ENCODE assay signal across 15 mouse cellular contexts in the genomic region with DNA sequence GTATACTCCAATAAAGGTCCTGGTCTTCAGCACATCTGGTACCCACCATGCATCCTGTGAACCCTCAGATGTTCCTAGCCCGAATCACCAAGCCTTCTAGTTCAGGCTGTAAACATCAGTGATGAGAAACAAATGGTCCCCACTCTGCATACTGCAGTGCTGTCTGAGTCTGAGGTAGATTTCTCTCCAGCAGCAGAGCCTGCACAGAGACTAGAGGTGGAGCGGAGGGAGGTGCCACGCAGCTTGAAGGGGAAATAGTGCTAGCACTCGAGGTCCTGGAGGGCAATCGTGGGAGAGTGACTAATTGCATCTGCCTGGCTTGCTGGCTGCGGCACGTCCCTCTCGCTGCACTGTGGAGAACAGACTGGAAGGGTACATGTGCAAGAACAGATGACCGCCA.
DNase-seq lines count a peak whose midpoint lies in the region; ATAC-seq lines count a peak whose summit lies in the region.
"Had no signal": no experiment of that assay in that cellular context is flagged by ENCODE, and none has a peak within 500 bp of the region (broad histone marks: within the 10 kb centered on the region; RNA-seq: fewer than 3 reads in every experiment).

No protein-coding gene starts in this region.

- DNase-seq in embryo, embryonic 10 days (ENCODE audit: low spot score): peak; percentile 21
- no peak for DNase-seq in embryo, embryonic 9.5 days (ENCODE audit: extremely low spot score)
- peak; percentile 23 for DNase-seq in kidney, postnatal 10 days
- DNase-seq in kidney, adult 8-10 months: no peak
- DNase-seq in 3T3-L1 (ENCODE audit: low read depth, low spot score): peak; percentile 50
- peak; percentile 26 to 56 for DNase-seq in kidney, postnatal 4 days
- DNase-seq in left cerebral cortex, adult 9 months (ENCODE audit: low spot score in 2 of 2): no peak
- DNase-seq: layer of hippocampus, postnatal 36 days; liver; lung, postnatal 10 days; right cerebral cortex, adult 18-20 months; thymus, postnatal 25 days had no signal

- no peak for ATAC-seq in megakaryocyte, adult 5-6 weeks (ENCODE audit: poor library complexity, severe bottlenecking)
- ATAC-seq: intestine, postnatal 0 days; Patski had no signal

Comparison
In these comparisons a context has a peak if more than half of its experiments do, and no peak if none do; other contexts are left out.
1. DNase-seq: peak in embryo, embryonic 10 days (single experiment), kidney, postnatal 10 days (single experiment), 3T3-L1 (single experiment) and kidney, postnatal 4 days (2 of 2); none in embryo, embryonic 9.5 days (single experiment), kidney, adult 8-10 months (0 of 2) and left cerebral cortex, adult 9 months (0 of 2).